Mouse (Mus musculus) heart, embryonic 15.5 days (tissue): ENCODE results near the gene 2310022B05Rik. TPM values are rescaled to one million over a fixed set of nuclear protein-coding genes. Genes with fewer than 3 reads are reported as not detected.

Experiments
- ATAC-seq: fragments of 200-750 bp; cut with Nextera tagmentation; replicated peaks from 2 replicates; pipeline ENCODE4 v1.8.0; 2017; ENCODE audit warnings: low read depth, moderate TSS enrichment; ENCODE audit not compliant: insufficient number of reproducible peaks, insufficient read depth, low FRiP score
- H3K27ac ChIP-seq: fragments of 300-500 bp; sonication (generic); 2 replicates; pipeline ENCODE4 v1.5.1; 2015; ENCODE audit warnings: mild to moderate bottlenecking, inconsistent platforms
- H3K27me3 ChIP-seq: fragments of 300-500 bp; sonication (generic); 2 replicates; pipeline ENCODE4 v1.6.1; 2015; ENCODE audit warnings: inconsistent platforms
- H3K36me3 ChIP-seq: fragments of 300-500 bp; sonication (generic); 2 replicates; pipeline ENCODE4 v1.6.1; 2015; ENCODE audit warnings: mild to moderate bottlenecking, inconsistent platforms
- H3K4me1 ChIP-seq: fragments of 300-500 bp; sonication (generic); replicated peaks from 2 replicates; pipeline ENCODE4 v1.6.1; 2015; ENCODE audit warnings: inconsistent platforms
- H3K4me2 ChIP-seq: fragments of 300-500 bp; sonication (generic); 2 replicates; pipeline ENCODE4 v1.6.1; 2015; ENCODE audit warnings: inconsistent platforms, mild to moderate bottlenecking, moderate library complexity
- H3K4me3 ChIP-seq: fragments of 300-500 bp; sonication (generic); 2 replicates; pipeline ENCODE4 v1.5.1; 2015; ENCODE audit warnings: mild to moderate bottlenecking, inconsistent platforms
- H3K9ac ChIP-seq: fragments of 300-500 bp; sonication (generic); 2 replicates; pipeline ENCODE4 v1.6.1; 2015; ENCODE audit warnings: mild to moderate bottlenecking, inconsistent platforms
- H3K9me3 ChIP-seq: fragments of 300-500 bp; sonication (generic); replicated peaks from 2 replicates; pipeline ENCODE4 v1.6.1; 2016; ENCODE audit warnings: inconsistent platforms
- WGBS: fragments of 180-500 bp; shearing (Covaris S2); methylation state at CpG from one replicate; pipeline ENCODE4 v1.1.7; 2015; ENCODE audit warnings: mixed read lengths; 5-methylcytosine and 5-hydroxymethylcytosine counted together
- polyA plus RNA-seq: library from polyadenylated mRNA; unstranded; fragments of >200 nt; fragmentation: Nextera tagmentation; extraction: Ambion mirVana; gene quantifications from 2 replicates; pipeline ENCODE4 v1.2.1, GENCODE M21; 2015

Gene 2310022B05Rik
- 40.9 and 49.2 TPM in 2 replicates for polyA plus RNA-seq

GRCm38 (mm10) chr8:124663112-124663873 is at the start of gene 2310022B05Rik:
Gene 2310022B05Rik (minus strand): TSS chr8:124663369.
- Histone ChIP-seq H3K36me3 (no peaks in the 10 kb centered on the region), H3K4me2 (peak within 1 kb of the TSS; percentile 70)
- 2% methylated on average over 69 of the region's 69 CpGs for WGBS

GRCm38 (mm10) chr8:124705823-124706222 is 42.7 kb upstream of the 2310022B05Rik start:
- Histone ChIP-seq H3K27me3 (no peaks in the 10 kb centered on the region), H3K4me2 (no peak overlapping the region), H3K36me3 (peaks cover 28% of the 10 kb centered on the region), H3K4me1 (0 out of 2 replicates have a peak, but pooled peaks cover 2% of the 10 kb centered on the region), H3K9me3 (no peaks in the 10 kb centered on the region), H3K9ac (no peak overlapping the region), H3K27ac (no peak overlapping the region), H3K4me3 (no peak overlapping the region)
- WGBS, result 94% methylated on average over 8 of the region's 8 CpGs
- no peak for ATAC-seq

More at GRCm38 (mm10) chr8:124663112-124663873, at the start of gene 2310022B05Rik:
- no peaks in the 10 kb centered on the region for H3K9me3 ChIP-seq
- H3K9ac ChIP-seq, result peak within 1 kb of the TSS; percentile 97
- H3K4me1 ChIP-seq, result peaks cover 44% of the 10 kb centered on the region
- peak within 1 kb of the TSS; percentile 86 for H3K4me3 ChIP-seq
- ATAC-seq, result peak; percentile 94
- no peaks in the 10 kb centered on the region for H3K27me3 ChIP-seq
- peak within 1 kb of the TSS; percentile 96 for H3K27ac ChIP-seq

- Histone ChIP-seq H3K9ac (no peak overlapping the region), H3K4me2 (no peak overlapping the region), H3K4me1 (0 out of 2 replicates have a peak, but pooled peaks cover 2% of the 10 kb centered on the region), H3K9me3 (no peaks in the 10 kb centered on the region), H3K4me3 (no peak overlapping the region), H3K36me3 (peaks cover 23% of the 10 kb centered on the region), H3K27ac (no peak overlapping the region), H3K27me3 (no peaks in the 10 kb centered on the region)
- ATAC-seq, result no peak
- 79% methylated on average over 4 of the region's 4 CpGs for WGBS
Observed at GRCm38 (mm10) chr8:124704376-124704775, 41.2 kb upstream of the 2310022B05Rik start.

GRCm38 (mm10) chr8:124703526-124703925 is 40.4 kb upstream of the 2310022B05Rik start:
- no peaks in the 10 kb centered on the region for H3K9me3 ChIP-seq
- H3K4me1 ChIP-seq, result 0 out of 2 replicates have a peak, but pooled peaks cover 2% of the 10 kb centered on the region
- H3K27ac ChIP-seq, result no peak overlapping the region
- no peaks in the 10 kb centered on the region for H3K27me3 ChIP-seq
- no peak overlapping the region for H3K9ac ChIP-seq
- no peak overlapping the region for H3K4me2 ChIP-seq
- peaks cover 17% of the 10 kb centered on the region for H3K36me3 ChIP-seq
- ATAC-seq, result no peak
- 54% methylated on average over 4 of the region's 4 CpGs for WGBS
- no peak overlapping the region for H3K4me3 ChIP-seq

GRCm38 (mm10) chr8:124702183-124702582 is 39.0 kb upstream of the 2310022B05Rik start:
- no peak for ATAC-seq
- 73% methylated on average over 3 of the region's 3 CpGs for WGBS
- Histone ChIP-seq H3K4me1 (0 out of 2 replicates have a peak, but pooled peaks cover 2% of the 10 kb centered on the region), H3K9ac (no peak overlapping the region), H3K4me3 (no peak overlapping the region), H3K4me2 (no peak overlapping the region), H3K27ac (no peak overlapping the region), H3K36me3 (peaks cover 26% of the 10 kb centered on the region), H3K27me3 (no peaks in the 10 kb centered on the region), H3K9me3 (no peaks in the 10 kb centered on the region)

GRCm38 (mm10) chr8:124701023-124701422 is 37.9 kb upstream of the 2310022B05Rik start:
- Histone ChIP-seq H3K9me3 (no peaks in the 10 kb centered on the region), H3K27me3 (no peaks in the 10 kb centered on the region), H3K27ac (no peak overlapping the region), H3K4me3 (no peak overlapping the region), H3K9ac (no peak overlapping the region), H3K4me1 (0 out of 2 replicates have a peak, but pooled peaks cover 2% of the 10 kb centered on the region), H3K4me2 (no peak overlapping the region), H3K36me3 (peaks cover 21% of the 10 kb centered on the region)
- 66% methylated on average over 9 of the region's 9 CpGs for WGBS
- no peak for ATAC-seq

- no peak overlapping the region for H3K4me3 ChIP-seq
- H3K4me2 ChIP-seq, result no peak overlapping the region
- ATAC-seq, result no peak
- H3K27me3 ChIP-seq, result no peaks in the 10 kb centered on the region
- H3K9me3 ChIP-seq, result no peaks in the 10 kb centered on the region
- WGBS, result 88% methylated on average over 5 of the region's 5 CpGs
- no peak overlapping the region for H3K27ac ChIP-seq
- no peak overlapping the region for H3K9ac ChIP-seq
- peaks cover 17% of the 10 kb centered on the region for H3K36me3 ChIP-seq
- H3K4me1 ChIP-seq, result 0 out of 2 replicates have a peak, but pooled peaks cover 2% of the 10 kb centered on the region
Observed at GRCm38 (mm10) chr8:124700271-124700670, 37.1 kb upstream of the 2310022B05Rik start.

GRCm38 (mm10) chr8:124695424-124696100 is 32.4 kb upstream of the 2310022B05Rik start:
- Histone ChIP-seq H3K4me3 (no peak overlapping the region), H3K4me2 (no peak overlapping the region), H3K27ac (no peak overlapping the region), H3K9me3 (no peaks in the 10 kb centered on the region), H3K36me3 (peaks cover 12% of the 10 kb centered on the region), H3K9ac (no peak overlapping the region), H3K4me1 (no peaks in the 10 kb centered on the region), H3K27me3 (no peaks in the 10 kb centered on the region)
- ATAC-seq, result no peak
- 89% methylated on average over 22 of the region's 22 CpGs for WGBS

GRCm38 (mm10) chr8:124691706-124692105 is 28.5 kb upstream of the 2310022B05Rik start:
- H3K27ac ChIP-seq, result no peak overlapping the region
- H3K4me3 ChIP-seq, result no peak overlapping the region
- no peaks in the 10 kb centered on the region for H3K9me3 ChIP-seq
- no peak overlapping the region for H3K9ac ChIP-seq
- no peak overlapping the region for H3K4me2 ChIP-seq
- 86% methylated on average over 4 of the region's 4 CpGs for WGBS
- H3K4me1 ChIP-seq, result no peaks in the 10 kb centered on the region
- peaks cover 11% of the 10 kb centered on the region; the same call in 1 of the 2 replicates for H3K36me3 ChIP-seq
- H3K27me3 ChIP-seq, result no peaks in the 10 kb centered on the region
- ATAC-seq, result no peak

- 88% methylated on average over 13 of the region's 13 CpGs for WGBS
- Histone ChIP-seq H3K4me1 (no peaks in the 10 kb centered on the region), H3K9me3 (no peaks in the 10 kb centered on the region), H3K36me3 (peaks cover 19% of the 10 kb centered on the region; the same call in 1 of the 2 replicates), H3K9ac (no peak overlapping the region), H3K27ac (no peak overlapping the region), H3K27me3 (no peaks in the 10 kb centered on the region), H3K4me2 (no peak overlapping the region), H3K4me3 (no peak overlapping the region)
- no peak for ATAC-seq
Observed at GRCm38 (mm10) chr8:124688899-124689298, 25.7 kb upstream of the 2310022B05Rik start.

- no peak overlapping the region for H3K9ac ChIP-seq
- H3K9me3 ChIP-seq, result no peaks in the 10 kb centered on the region
- no peak overlapping the region for H3K4me2 ChIP-seq
- H3K27me3 ChIP-seq, result no peaks in the 10 kb centered on the region
- no peak overlapping the region for H3K27ac ChIP-seq
- WGBS, result 90% methylated on average over 10 of the region's 10 CpGs
- H3K4me1 ChIP-seq, result 0 out of 2 replicates have a peak, but pooled peaks cover 2% of the 10 kb centered on the region
- H3K4me3 ChIP-seq, result no peak overlapping the region
- peaks cover 42% of the 10 kb centered on the region; the same call in 1 of the 2 replicates for H3K36me3 ChIP-seq
- ATAC-seq, result no peak
Observed at GRCm38 (mm10) chr8:124682218-124682617, 19.0 kb upstream of the 2310022B05Rik start.
